Mouse (Mus musculus) cerebellum, adult 2 months (tissue): Measurements from ENCODE around the gene Stxbp4. TPM values are rescaled to one million over a fixed set of nuclear protein-coding genes. Genes with fewer than 3 reads are reported as not detected.

Experiments
- DNase-seq, 2 experiments: peaks; one replicate each; pipeline ENCODE4 v3.0.0; 2021
- H3K27ac ChIP-seq: fragments of 200-500 bp; 2 replicates; pipeline ENCODE4 v1.5.1; 2012; ENCODE audit warnings: low read length, control low read depth, inconsistent platforms; ENCODE audit not compliant: insufficient read depth
- H3K27me3 ChIP-seq: fragments of 200-500 bp; 2 replicates; pipeline ENCODE4 v1.6.1; 2012; ENCODE audit warnings: inconsistent platforms, mild to moderate bottlenecking, low read length, moderate library complexity; ENCODE audit not compliant: control insufficient read depth, insufficient read depth
- H3K4me1 ChIP-seq: fragments of 200-500 bp; 2 replicates; pipeline ENCODE4 v1.6.1; 2011; ENCODE audit warnings: low read length; ENCODE audit not compliant: control insufficient read depth, insufficient read depth
- H3K4me3 ChIP-seq: fragments of 200-500 bp; replicated peaks from 2 replicates; pipeline ENCODE3; 2011; ENCODE audit warnings: mild to moderate bottlenecking, low read depth, low read length, control low read depth; ENCODE audit not compliant: insufficient read depth
- CTCF ChIP-seq: fragments of 200-500 bp; IDR thresholded peaks from 2 replicates; pipeline ENCODE4 v1.5.1; 2011; ENCODE audit warnings: low read depth, mild to moderate bottlenecking, control low read depth, low read length, moderate library complexity, borderline replicate concordance; ENCODE audit not compliant: insufficient read depth
- POLR2A ChIP-seq: fragments of 200-500 bp; IDR thresholded peaks from 2 replicates; pipeline ENCODE4 v1.6.1; 2011; ENCODE audit warnings: low read length, control low read depth, borderline replicate concordance; ENCODE audit not compliant: insufficient read depth
- WGBS: fragments of 180-500 bp; shearing (Covaris S2); methylation state at CpG from one replicate; pipeline ENCODE4 v1.1.7; 2018; 5-methylcytosine and 5-hydroxymethylcytosine counted together
- polyA plus RNA-seq: library from polyadenylated mRNA; depleted of rRNA; stranded (reverse); fragments of >200 nt; gene quantifications from 2 replicates; pipeline ENCODE4 v1.2.3, GENCODE M21; 2012

Gene Stxbp4
- polyA plus RNA-seq, 1 experiment: 7.4 TPM

- Histone ChIP-seq H3K4me1 (no peaks in the 10 kb centered on the region), H3K27ac (no peak overlapping the region), H3K4me3 (no peak overlapping the region), H3K27me3 (no peaks in the 10 kb centered on the region)
- no peak for DNase-seq
- 85% methylated on average over 3 of the region's 3 CpGs for WGBS
- TF ChIP-seq POLR2A: no peak
- no peak for TF ChIP-seq CTCF
Observed at GRCm38 (mm10) chr11:90663052-90663451, 25.2 kb upstream of the Stxbp4 start.

- Histone ChIP-seq H3K4me1 (no peaks in the 10 kb centered on the region), H3K4me3 (no peak overlapping the region), H3K27me3 (no peaks in the 10 kb centered on the region), H3K27ac (no peak overlapping the region)
- DNase-seq: no peak
- no peak for TF ChIP-seq POLR2A
- TF ChIP-seq CTCF: no peak
- WGBS: 85% methylated on average over 4 of the region's 4 CpGs
Observed at GRCm38 (mm10) chr11:90660662-90661061, 22.8 kb upstream of the Stxbp4 start.

- Histone ChIP-seq H3K27ac (no peak overlapping the region), H3K4me1 (no peaks in the 10 kb centered on the region), H3K4me3 (no peak overlapping the region), H3K27me3 (no peaks in the 10 kb centered on the region)
- WGBS: 90% methylated on average over 12 of the region's 12 CpGs
- no peak for DNase-seq
- TF ChIP-seq POLR2A: no peak
- TF ChIP-seq CTCF: no peak
Observed at GRCm38 (mm10) chr11:90657527-90657926, 19.6 kb upstream of the Stxbp4 start.

- no peak overlapping the region for H3K4me3 ChIP-seq
- no peaks in the 10 kb centered on the region for H3K27me3 ChIP-seq
- H3K4me1 ChIP-seq: no peaks in the 10 kb centered on the region
- no peak for DNase-seq
- TF ChIP-seq POLR2A (no peak), CTCF (no peak)
- no peak overlapping the region for H3K27ac ChIP-seq
- WGBS: 91% methylated on average over 4 of the region's 4 CpGs
Observed at GRCm38 (mm10) chr11:90652603-90653002, 14.7 kb upstream of the Stxbp4 start.

GRCm38 (mm10) chr11:90650231-90650885 lies 12.5 kb upstream of the Stxbp4 start:
- TF ChIP-seq CTCF (no peak), POLR2A (no peak)
- Histone ChIP-seq H3K27me3 (no peaks in the 10 kb centered on the region), H3K4me1 (no peaks in the 10 kb centered on the region), H3K4me3 (no peak overlapping the region), H3K27ac (no peak overlapping the region)
- DNase-seq: no peak
- WGBS: 86% methylated on average over 9 of the region's 9 CpGs

GRCm38 (mm10) chr11:90649777-90650176 lies 11.9 kb upstream of the Stxbp4 start:
- Histone ChIP-seq H3K4me1 (no peaks in the 10 kb centered on the region), H3K27me3 (no peaks in the 10 kb centered on the region), H3K4me3 (no peak overlapping the region), H3K27ac (no peak overlapping the region)
- TF ChIP-seq POLR2A (no peak), CTCF (no peak)
- no peak for DNase-seq
- WGBS: 73% methylated on average over 6 of the region's 6 CpGs

- Histone ChIP-seq H3K4me1 (no peaks in the 10 kb centered on the region), H3K27me3 (no peaks in the 10 kb centered on the region), H3K27ac (peak overlapping the region; percentile 90), H3K4me3 (peak overlapping the region; percentile 89)
- TF ChIP-seq CTCF (no peak), POLR2A (no peak)
- under 1% methylated on average over 52 of the region's 54 CpGs for WGBS
- peak in 1 of 2 experiments; percentile 57 for DNase-seq
Observed at GRCm38 (mm10) chr11:90638312-90638830, 487 bp upstream of the Stxbp4 start.

GRCm38 (mm10) chr11:90634661-90635060 lies 3.2 kb downstream of the Stxbp4 start:
- H3K27me3 ChIP-seq: no peaks in the 10 kb centered on the region
- 80% methylated on average over 3 of the region's 3 CpGs for WGBS

More at GRCm38 (mm10) chr11:90634661-90635060, 3.2 kb downstream of the Stxbp4 start:
- Histone ChIP-seq H3K4me1 (no peaks in the 10 kb centered on the region), H3K4me3 (no peak overlapping the region), H3K27ac (no peak overlapping the region)
- TF ChIP-seq POLR2A: no peak
- no peak for TF ChIP-seq CTCF
- DNase-seq: no peak
